Mouse (Mus musculus) liver, adult 2 months (tissue): ENCODE results near the gene Ppm1l.

ENCODE experiments used
- CTCF ChIP-seq: fragments of 200-500 bp; IDR thresholded peaks from 2 replicates; pipeline ENCODE4 v1.5.1; 2011; ENCODE audit warnings: low read depth, low read length, control low read depth
- POLR2A ChIP-seq: fragments of 200-500 bp; IDR thresholded peaks from 2 replicates; pipeline ENCODE4 v1.6.1; 2011; ENCODE audit warnings: low read length, control low read depth; ENCODE audit not compliant: insufficient read depth; ENCODE audit errors: extremely low read depth

DNA sequence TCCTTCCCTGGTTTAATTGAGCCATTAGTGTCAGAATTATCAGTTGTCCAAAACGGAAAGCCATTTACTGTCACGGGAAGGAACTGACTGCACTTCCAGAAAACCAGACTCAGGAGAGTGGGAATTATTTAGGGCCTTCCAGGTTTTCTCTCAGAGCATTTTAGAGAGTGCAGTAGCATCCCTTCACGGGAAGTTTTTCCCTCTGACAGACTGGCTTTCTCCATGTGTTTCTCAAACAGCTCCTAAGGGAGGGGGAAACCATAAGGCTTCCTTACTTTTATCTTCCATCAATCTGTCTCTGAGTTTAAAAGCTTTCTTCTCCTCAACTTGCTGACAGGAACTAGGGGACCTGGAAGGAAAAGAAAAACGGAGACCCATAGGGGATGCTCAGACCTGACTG lies 185.9 kb downstream of the Ppm1l start:
- no peak for TF ChIP-seq CTCF
- TF ChIP-seq POLR2A, result no peak
